Mouse (Mus musculus) A20 (cell line): ENCODE results near the gene Rgmb.

Source experiments
- DNase-seq: peaks from one replicate; pipeline ENCODE4 v3.0.0-alpha.2; 2011; ENCODE audit warnings: low read depth, low spot score

Rgmb gene

DNA sequence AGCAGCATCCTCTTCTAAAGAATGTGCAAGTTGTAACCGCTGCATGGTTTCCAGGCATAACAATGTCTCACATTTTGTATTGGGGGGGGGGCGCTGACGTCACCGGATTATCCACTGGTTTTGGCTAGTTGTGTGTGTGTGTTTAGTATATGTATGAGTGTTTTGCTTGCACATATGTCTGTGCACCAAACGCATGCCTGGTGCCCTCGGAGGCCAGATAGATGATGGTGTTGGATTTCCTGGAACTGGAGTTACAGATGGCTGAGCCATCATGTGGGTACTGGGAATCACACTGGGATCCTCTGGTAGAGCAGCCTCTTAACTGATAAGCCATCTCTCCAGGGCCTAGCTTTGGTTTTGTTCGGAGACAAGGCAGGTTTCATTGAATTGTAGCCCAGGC, 8.5 kb downstream of the Rgmb start:
- no peak for DNase-seq

DNA sequence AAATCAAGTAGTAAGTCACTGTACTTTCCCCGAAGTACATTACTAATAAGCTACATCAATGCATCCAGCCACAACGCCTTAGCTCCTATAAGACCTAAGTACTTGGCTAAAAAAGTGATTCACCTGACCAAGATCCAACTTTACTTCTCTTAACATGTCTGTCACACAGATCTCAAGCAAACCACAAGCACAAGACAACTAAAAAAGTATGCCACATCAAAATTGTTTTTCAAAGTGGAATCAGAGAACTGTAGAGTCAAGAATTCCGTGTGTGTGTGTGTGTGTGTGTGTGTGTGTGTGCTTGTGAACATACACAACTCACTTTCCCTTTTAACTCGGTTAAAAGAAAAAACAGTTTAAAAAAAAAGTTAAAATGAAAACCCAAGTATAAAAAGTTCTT, 9.1 kb downstream of the Rgmb start:
- no peak for DNase-seq

DNA sequence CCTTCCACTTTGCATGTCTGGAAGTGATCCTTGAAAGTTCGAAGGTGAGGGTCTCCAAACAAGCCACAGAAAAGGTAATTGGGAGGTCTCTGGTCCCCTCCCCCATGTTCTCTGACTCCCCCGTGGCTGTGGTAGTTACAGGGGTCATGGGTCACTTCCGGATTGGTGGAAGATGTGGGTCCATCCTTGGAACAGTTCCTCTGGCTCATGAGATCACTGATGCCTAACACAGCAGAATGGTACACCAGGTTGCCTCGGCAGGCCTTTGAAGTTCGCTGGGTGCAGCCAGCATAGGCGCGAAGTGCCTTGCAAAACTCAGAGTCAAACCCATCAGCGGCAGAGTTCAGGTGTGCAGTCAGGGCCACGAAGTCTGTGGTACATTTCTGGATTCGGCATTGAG, 10.1 kb downstream of the Rgmb start:
- DNase-seq = no peak

DNA sequence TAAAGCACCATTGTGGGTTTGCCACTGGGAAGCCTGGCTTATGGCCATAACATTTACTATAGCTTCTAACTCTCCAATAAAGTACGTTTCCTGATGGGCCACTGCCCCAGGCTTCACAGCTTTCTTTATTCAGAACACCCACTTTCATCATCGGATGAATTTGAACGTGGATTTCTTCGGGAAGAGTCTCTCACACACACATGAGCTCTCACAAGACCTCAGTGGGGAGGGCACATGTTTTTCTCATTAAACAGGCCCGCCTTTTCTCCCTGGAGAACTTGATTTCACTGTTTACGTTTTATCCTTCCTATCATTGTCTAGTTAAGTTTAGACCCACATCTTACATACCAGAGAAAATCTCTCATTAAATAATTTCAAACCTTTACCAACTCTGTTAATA, 10.7 kb downstream of the Rgmb start:
- no peak for DNase-seq

DNA sequence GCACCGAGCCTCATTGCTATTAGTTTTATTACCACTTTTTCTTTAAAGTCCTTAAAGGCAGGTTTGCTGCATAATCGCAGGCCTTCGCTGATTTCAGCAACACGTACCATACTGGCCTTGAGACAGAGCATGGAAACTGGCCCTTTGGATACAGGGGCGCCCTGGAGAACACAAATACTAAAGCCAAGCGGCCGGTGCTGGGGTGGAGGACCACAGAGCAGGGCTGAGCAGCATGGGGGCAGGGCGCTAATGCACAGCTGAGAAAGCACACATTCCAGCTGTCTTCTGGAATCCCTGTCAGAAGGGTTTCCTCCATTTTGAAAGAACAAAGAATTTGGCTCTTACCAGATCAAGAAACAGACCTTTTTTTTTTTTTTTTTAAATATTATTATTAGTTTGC, 12.5 kb downstream of the Rgmb start:
- no peak for DNase-seq

DNA sequence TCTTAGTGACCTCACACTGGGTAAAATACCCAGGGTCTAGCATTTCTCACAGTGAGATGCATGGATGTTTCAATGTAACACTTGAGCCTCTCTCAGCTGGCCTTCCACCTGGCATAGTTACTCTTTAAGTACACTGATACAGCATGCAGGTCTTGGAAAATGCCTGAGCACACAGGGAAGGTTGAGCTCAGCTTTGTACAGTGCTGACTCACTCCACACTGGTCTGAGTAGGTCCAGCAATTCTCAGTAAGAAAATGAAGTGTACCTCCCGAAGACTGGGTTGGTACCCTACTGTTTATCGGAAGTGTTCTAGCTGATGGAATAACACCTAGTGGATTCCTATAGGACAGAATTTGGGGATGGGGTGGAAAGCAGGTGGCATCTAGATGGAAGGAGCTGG, 13.2 kb downstream of the Rgmb start:
- no peak for DNase-seq

DNA sequence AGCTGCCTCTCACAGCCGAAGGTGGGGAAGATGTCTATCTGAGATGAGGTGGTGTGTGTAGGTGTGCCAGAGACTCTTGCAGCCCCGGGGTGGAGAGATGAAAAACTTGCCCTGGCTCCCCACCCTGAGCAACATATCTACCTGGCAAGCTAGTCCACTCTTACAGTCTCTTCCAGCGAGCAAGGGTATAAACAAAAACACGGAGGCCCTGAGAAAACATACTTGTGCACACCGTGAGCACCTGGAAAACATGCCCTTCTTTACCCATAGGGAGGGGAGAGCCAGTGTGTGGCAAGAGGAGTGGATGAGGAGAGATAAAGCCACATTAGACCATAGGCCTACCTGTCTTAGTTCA, 13.8 kb downstream of the Rgmb start:
- DNase-seq = no peak

DNA sequence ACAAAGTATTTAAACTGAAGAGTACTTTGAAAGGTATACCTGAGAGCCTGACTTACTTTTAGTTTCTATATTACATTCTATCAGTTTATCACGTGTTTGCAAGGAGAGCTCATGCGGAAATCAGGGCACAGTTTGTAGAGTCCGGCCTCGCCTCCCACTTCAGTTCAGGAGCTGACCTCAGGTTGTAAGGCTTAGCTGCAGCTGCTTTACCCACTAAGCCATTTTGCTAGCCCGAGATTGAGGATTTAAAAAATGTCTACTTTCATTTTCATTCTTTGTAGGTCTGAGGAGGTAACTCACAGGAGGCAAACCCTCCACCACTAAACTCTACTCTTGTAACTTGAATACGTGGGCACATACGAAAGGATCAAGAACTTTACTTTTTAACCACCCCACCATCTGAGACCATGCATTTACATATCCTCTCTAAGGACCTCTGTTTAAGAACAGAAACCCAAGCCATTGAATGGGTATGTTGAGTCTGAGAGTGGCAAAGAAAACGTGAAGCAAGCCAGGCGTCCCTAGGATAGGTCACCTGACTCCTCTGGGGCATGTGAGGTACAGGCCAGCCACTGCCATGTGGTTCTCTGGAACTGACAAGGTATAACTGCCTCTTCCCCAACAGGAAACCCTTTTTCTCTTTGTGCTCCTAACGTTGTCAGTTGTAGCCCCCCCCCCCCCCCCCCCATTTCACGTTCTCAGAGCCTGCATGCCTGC, 14.3 kb downstream of the Rgmb start:
- DNase-seq = peak; percentile 76

DNA sequence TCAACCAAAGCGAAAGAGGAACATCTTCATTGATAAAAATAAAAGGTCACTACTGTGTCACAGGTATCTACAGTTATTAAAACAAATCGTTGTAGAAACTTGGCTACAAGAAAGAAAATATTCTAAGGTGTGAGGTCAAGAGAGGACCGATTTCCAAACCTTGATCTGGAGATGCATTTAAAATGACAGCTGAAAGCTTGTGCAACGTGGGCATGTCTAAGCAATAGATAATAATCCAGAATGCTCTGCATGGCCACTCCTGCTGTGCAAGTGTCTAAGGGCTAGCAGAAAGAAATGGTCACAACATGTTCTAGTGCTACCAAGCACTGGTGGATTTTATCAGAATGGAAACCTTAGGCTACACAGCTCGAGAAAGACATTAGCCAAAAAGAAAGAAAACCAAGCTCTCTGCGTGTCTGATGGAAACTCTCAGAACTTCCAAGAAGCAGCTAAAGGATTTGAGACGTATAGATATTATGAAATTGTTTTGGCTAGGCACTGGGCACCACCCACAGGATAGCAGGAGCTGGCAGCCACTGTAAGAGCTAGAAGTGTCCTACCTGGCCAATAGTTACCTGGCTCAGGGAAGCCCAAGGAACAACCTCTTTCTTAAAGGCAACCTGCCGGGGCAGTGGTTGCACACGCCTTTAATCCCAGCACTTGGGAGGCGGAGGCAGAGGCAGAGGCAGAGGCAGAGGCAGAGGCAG, 15.4 kb downstream of the Rgmb start:
- DNase-seq = peak; percentile 19

DNA sequence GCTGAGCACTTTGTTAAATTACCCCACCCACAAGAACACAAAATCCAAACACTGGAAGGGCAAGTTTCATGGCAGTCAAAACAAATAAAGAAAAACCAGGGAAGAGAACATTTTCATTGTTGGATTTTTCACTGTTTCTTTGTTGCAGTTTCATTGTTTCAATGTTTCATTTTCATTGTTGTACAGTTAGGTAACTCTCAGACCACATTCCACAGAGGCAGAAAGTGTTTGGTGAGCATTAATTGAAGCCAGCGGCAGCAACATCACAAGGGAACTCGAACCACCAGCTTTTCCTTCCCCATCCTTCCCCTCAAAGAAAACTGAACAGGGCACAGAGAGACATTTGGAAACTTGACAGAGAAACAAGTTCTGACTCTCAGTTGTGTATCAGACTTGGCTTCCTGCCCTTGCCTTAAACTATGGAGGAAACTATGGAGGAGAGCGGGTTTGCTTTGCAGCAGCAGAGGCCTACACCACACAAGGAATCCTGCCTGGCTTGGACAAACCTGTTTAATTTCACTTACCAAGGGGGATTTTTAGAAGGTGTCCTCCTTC, 17.1 kb downstream of the Rgmb start:
- no peak for DNase-seq

DNA sequence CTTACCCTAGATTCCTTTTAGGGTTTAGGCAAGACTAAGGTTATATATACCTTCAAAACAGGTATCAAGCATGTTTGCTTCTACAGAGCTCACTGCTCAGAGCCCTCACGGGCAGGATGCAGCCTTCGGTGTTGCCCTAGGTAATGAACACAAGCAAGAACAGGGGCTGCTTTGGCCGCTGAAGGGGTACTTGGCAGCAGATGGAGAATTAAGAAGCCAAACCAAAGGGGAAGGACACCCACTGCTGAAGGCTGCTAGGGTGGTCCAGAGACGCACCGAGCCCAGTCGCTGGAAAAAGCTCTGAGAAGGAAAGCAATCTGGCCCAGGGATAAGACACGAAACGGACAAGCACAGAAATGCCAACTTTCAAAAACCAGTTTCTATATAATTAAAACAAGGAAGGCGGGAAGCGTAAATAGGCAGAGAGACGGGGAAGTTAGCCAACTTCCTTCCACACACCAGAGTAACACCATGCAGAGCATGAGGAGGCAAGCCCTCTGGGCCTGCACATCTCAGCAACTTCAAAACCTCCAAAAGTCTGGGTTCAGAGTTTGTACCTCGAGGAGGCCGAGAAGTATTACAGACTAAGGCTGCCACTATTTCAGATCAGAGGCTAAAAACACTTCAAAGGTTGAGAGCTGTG, 18.6 kb downstream of the Rgmb start:
- DNase-seq = no peak

DNA sequence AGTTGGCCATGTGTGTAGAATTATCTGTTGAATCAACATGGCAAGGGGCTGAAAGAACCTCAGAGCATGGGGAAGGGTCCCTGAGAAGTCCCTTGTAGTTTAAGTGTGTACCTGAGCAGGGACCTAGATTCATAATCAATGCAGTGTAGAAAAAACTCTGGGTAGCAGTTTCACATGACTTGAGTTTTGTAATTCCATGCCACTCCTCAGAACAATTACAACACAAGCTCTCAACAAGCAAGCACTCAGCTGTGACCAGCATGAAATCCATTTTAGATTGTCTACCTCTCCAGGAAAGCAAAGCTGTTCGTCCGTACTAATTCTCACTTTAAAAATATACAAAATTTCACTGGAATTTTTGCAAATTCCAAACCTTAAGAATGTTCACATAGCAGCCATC, 20.9 kb downstream of the Rgmb start:
- no peak for DNase-seq

DNA sequence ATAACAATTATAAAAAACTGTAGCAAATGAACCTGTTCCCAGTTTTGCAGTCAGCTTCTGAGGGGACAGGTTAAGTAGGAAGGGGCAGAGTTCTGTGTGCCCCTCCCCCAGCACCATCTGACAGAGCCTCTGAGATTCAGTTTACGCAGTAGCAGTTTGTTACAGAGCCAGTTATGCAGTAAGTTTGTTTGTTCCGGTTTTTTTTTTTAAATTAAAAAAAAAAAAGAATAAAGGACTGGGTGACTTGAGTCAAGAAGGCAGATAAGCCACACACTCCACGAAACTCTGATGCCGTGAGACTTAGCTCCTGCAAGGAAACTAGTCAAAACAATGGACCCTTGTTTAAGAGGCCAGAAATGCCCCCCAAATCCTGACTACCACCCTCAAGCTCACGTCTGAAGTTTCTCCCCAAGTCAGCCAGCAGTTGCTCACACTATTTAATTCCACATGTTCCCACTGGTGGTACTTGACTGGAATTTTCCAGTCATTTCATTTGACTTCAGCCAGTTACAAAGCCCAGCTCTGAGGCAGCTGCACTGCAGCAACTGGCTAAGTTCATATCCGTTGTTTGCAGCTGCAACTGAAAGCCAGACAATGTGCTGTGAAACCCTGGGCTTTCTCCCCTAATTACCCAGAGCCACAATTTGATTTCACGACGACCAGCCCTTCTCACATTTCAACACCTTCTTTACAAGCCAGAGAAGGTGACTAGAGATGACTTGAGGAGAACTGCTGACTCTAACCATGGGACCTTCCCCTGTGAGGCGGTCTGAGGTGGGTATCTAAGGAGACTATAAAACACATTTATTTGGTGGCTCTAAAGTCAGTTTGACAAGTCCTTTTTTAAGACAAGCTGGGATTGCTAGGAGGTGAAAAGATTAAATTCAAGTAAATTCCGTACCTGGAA, 22.1 kb downstream of the Rgmb start:
- DNase-seq = no peak

DNA sequence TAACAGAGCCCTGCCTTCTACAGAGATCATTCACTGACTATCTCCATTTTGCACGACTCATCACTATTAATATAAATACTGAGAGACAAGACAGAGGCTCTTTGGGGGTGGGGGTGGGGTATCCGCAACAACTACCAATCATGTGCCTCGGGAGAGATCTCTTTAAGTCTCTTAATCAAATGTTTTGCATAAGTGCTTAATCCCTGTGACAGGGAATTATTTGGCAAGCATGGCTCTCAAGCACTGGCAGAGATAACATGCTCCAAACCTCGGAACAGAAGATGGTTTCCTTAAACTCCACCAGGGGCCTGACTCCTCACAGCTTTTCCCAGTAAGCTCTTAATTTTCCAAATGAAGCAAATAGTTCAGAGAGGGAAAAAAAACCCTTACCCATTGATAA, 22.8 kb downstream of the Rgmb start:
- DNase-seq = no peak

DNA sequence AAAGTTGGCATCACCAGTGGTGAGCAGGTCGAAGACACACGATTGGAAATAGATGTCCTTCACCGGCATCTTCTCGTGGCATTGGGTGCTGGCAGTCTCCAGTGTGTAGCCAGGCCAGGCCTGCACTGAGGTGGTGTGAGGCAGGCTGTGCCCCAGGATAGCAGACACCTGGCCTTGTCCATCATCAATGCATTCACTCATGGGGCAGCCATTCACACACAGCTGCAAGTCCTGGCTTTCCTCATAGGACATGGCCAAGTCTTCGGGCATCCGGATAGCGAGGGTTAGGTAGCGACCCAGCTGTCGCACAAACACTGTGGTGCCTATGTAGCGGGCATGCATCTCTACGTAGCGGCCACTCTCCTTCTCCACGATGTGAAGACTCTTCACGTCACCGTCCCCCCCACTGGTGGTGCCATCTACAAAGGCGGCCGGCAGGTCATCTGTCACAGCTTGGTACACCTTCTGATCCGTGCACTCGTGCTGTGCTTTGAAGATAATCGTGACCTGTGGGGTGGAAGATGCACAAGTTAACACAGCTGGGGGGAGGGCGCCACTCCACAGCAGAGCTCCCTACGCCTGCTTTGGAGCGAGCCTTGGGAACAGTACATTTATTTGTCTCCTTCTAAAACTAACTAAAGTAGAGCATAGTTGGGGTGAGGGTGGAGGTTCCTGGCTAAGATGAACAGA, 23.4 kb downstream of the Rgmb start:
- no peak for DNase-seq

DNA sequence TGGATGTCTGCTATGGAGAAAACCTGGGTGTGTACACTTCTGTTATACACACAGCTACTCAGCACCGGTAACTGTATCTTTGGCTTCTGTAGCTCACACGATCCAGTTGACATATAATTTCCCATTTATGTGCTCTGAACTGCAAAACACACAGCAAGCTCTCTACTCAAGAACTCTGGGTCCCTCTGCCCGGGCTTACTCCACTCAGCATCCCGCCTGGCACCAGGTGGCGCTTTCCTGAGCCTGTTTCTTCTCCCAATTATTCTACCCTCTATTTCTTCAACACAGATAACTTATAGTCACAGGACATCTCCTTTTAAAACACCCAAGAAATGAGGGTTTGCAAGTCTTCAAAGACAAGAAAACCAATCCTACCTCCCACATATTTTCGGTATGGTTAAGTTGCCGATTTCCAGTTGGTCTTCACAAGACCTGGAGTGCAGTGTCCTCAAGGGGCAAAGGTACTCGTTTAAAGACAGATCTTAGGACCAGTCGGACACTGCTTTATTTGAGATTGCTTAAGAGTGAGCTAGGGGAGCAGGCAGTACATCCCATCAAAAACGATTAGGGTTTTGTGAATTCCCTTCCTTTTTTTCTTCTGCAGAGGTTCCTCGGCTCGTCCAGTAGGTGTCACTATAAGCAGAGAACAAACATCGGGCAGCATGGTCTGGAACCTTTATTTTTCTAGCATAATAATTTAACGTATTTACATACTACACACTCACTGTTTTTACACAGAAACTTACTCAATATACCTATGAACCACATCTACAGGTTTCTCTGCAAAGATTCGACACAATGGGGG, 26.6 kb downstream of the Rgmb start:
- DNase-seq = peak; percentile 56

DNA sequence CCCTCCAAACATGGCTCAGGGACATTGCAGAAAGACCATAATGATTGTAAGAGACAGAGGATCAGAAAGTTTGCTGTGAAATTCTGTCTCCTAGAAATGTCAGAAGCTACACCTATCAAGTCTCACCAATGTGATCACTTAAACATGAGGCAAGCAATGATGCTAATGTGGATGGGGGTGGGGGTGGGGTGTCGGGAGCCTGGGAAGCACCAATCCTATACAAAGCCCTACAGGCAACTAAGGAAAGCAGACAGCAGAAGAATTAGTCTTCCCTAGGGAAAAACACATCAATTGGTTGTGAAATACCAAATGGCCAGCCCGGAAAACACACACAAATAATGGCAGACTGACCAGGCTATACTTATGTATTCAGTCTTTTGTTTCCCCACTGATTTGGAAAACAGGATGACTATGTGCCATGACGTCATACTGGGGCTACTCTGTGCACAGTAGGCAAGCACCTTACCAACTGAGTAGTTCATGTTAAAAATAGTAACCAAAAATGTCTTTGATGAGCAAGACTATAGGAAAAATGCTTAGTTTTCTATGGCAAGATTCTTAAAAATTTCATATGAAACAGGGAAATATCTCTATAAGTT, 31.5 kb downstream of the Rgmb start:
- no peak for DNase-seq

DNA sequence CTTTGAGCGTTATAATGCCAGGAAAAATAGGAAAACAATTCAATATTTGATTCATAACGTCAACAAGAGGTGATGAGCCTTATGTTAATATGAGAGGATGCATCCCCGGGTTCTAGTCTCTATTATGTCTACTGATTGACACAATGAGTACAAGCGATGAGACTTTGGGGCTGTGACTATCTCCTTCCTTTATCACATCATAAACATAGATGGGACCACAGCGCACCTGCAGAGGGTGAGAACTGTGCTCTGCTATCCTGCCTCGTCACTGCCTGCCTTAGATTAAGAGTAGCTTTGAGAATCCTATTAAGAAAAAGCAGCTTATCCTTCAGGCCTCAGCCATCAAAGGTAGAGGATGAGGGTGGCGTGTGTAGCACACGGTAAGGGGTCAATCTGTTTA, 40.1 kb downstream of the Rgmb start:
- no peak for DNase-seq

DNA sequence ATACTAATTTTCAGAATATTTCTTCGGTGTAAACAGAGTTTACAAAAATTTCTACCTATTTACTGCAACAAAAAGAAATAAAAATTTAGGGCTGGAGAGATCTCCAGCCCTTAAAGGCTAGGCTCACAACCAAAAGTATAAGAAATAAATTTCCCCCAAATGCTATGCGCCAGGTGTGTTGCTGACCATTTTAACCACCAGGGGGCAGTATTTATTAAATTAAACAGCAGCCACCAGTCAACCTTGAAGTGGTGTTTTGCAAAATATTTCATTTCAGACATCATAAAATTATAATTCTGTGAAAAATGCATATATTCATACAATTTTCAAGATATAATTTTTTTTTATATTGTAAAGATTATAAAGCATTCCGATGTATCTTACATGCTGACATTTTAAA, 43.8 kb downstream of the Rgmb start:
- DNase-seq = peak; percentile 58

DNA sequence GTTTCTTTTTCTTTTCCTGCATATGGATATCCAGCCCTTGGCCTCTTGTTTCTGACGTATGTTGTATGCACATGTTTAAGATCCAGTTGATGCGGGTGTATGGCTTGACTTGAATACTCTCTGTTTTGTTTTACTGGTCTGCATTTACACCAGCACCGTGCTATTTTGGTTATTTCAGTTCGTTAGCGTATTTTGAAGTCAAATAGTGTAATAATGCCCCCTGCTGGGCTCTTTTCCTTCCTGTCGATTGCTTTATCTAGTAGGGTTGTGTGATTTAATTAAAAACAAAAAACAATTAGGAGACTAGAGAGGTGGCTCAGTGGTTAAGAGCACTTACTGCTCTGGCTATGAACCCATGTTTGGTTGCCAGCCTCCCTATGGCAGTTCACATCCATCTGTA, 52.9 kb downstream of the Rgmb start:
- DNase-seq = peak; percentile 73
